Mouse (Mus musculus): ENCODE measurements at regions not wholly inside any gene's neighbourhood (a gene's known extent, or its start where the extent isn't known, plus 50 kb on each side); places are given as distances from the start of the nearest gene placed in this dataset.

- DNase-seq (ENCODE audit: low spot score in 2 of 2) = no peak
These were observed 602.7 kb upstream of the Akr1e1 start for GRCm38 (mm10) chr13:5211659-5212058.

- DNase-seq (ENCODE audit: low spot score in 2 of 2) = no peak
These were observed 620.5 kb upstream of the Akr1e1 start for GRCm38 (mm10) chr13:5229476-5229875.

- DNase-seq (ENCODE audit: low spot score in 2 of 2) = no peak
These were observed 625.3 kb upstream of the Akr1e1 start for GRCm38 (mm10) chr13:5234232-5234631.

GRCm38 (mm10) chr13:5235391-5235790 is 625.9 kb upstream of the Klf6 start:
- DNase-seq (ENCODE audit: low spot score in 2 of 2) = no peak

- DNase-seq (ENCODE audit: low spot score in 2 of 2) = no peak
These were observed 620.7 kb upstream of the Klf6 start for GRCm38 (mm10) chr13:5240541-5240940.

DNA sequence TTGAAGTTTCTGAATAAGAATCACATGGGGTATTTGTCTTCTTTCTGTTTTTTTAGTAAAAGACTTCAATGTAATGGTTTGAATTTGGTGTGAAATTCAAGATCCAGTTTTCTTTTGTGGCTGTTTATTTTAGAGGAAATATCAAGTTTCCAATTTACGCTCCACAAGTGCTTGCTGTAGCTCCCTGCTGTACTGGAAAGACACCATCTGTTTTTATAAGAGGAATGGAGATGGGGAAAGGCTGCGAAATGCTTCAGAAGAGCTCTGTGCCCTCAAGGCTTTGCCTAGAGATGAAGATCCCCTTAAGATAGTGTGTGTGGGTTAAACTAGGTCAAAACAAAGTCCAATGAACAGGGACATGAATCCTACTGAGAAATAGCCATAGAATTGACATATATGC is 618.5 kb upstream of the Klf6 start:
- DNase-seq (ENCODE audit: low spot score in 2 of 2) = no peak

DNA sequence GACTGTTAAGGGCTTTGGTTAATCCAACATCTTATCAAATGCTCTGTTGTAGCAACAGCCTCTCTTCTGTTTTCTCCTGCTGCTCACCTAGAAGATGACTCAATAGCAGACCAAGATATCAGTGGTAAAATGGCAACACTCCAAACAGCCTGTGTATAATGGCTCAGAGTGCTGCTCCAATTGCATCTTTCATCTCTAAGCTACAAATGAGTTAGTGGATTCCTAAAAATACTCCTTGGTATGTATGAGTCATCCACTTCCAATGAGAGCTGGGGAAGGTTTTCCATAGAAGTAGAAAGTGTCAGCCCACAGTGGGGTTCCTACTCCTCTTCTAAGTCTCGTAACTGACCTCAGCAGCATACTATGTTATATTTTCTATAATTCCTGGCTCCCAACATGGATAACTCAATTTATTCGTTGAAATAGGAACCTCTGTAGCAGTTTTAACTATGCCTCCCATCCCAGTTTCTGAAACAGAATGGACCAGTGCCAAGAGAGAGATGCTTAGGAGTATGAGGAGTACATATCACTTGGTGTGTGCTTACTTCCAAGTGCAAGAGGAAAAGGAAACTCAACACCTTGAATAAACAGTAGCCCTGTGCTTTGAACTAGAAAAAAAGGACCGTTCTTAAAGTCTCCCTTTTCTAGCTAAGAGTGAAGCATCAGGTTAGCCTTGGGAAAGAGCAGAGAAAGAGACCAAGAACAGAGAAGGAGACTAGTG is 612.5 kb upstream of the Klf6 start:
- no peak for DNase-seq (ENCODE audit: low spot score in 2 of 2)

GRCm38 (mm10) chr13:5257891-5258660 is 603.2 kb upstream of the Klf6 start:
- DNase-seq (ENCODE audit: low spot score in 2 of 2) = no peak

DNA sequence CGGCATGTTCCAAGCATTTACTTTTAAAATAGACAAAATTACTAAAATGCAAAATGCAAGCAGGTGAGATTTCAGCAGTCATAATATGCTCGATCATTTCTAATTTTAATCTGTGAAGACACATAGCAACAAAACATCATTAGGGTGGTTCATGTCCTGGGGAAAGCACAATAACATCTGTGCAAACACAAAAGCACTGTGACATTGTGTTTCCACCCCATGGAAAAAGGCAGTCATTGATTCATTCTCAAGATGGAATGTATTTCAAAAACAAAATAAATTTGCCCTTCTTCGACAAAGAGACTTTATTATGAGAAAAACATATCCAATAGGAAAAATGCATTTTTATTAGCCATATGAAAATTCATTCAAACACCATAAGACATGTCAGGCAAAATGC is 601.5 kb upstream of the Klf6 start:
- DNase-seq (ENCODE audit: low spot score in 2 of 2) = no peak

DNA sequence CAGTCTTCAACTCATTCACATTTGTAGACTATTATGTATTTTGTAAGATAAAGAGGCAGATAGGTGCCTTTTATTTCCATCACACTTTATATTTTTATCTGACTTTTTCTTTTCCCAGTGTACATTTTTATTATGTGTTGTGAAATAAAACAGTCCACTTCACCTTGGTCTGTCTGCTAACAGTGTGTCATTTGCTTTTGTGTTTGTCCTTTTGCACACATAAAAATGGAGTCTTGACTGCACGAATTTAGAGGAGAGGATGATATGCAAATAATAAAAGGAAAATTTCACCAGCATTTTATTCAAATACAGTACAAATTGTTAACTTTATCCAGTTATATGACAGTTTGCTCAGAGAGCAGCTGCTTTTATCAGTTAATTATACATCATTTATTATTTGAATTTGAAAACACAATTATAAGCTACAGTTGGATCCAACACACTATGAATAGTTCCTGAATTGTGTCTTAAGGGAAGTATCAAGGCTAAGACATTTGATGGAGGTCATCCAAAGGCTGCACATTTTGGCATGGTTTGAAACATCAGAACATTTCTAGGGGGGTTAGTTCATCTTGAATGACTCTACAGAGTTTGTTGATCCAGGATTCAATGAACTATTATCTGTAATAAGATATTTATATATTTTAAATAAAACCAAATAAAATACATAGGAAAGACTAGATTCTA is 588.6 kb upstream of the Klf6 start:
- DNase-seq (ENCODE audit: low spot score in 2 of 2) = no peak

- DNase-seq (ENCODE audit: low spot score in 2 of 2) = no peak
These were observed 584.7 kb upstream of the Klf6 start for GRCm38 (mm10) chr13:5276564-5276963.

GRCm38 (mm10) chr13:5289753-5290449 is 571.4 kb upstream of the Klf6 start:
- no peak for DNase-seq (ENCODE audit: low spot score in 2 of 2)

DNA sequence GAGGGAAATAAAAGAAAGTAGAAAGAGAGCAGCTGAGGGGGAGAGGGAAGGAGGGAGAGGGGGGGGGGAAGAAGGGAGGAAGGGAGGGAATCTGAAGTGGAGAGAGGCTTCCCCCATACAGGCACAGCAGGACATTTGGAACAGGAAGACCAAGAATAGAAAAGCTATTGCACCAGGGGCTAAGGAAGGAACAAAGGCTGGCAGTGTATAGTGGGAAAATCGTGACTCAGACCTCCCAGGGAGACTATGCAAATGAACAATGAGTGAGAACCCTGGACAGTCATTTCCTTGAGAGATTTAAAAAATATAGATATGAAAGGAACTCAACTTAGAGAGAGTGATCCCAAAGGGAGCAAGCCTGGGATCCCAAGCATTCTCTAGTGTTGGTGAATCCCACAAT is 559.1 kb upstream of the Klf6 start:
- no peak for DNase-seq (ENCODE audit: low spot score in 2 of 2)

- DNase-seq (ENCODE audit: low spot score in 2 of 2) = no peak
These were observed 554.6 kb upstream of the Klf6 start for GRCm38 (mm10) chr13:5306688-5307087.

GRCm38 (mm10) chr13:5313297-5313696 is 548.0 kb upstream of the Klf6 start:
- DNase-seq (ENCODE audit: low spot score in 2 of 2) = no peak

- DNase-seq (ENCODE audit: low spot score in 2 of 2) = no peak
These were observed 546.3 kb upstream of the Klf6 start for GRCm38 (mm10) chr13:5315011-5315410.

DNA sequence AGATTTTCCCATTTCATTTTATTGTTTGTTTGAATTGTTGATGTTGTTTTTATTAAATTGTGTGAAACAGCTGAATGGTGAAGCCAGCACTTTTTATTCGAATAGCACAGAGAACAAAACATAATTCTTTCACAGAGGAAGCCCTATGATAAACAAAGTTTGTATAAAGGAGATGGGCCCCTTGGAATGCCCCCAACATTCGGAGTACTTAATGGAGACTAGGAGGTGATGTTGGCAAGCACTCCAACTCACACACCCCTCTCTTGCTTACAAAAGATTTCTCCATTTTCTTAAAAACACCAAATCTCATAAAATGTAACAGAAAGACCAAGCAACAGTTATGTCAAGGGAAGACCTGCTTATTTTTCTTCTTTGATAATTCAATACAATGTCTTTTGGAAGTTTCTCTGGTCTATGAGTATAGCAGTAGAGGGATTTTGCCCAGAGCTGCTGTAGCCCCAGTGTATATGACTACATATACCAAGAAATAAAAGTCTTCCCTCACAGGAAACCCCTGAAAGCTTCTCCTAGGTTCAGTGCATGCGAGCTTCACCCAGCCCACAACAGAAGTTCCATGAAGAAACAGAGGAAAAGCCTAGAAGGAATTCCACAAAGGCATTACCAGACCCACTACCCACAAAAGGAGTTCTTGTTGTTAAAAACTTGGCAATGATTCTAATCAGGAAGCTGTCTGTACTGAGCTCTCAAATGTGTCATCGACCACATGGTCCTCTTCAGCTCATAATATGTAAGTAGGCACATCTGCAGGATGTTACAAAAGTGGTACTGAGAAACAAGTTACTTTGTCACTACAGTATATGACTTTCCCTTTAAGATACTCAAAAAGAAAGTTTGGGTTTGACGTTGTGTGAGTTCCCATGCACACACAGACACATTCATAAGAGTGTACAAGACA is 543.1 kb upstream of the Klf6 start:
- DNase-seq (ENCODE audit: low spot score in 2 of 2) = no peak

GRCm38 (mm10) chr13:5345712-5346111 is 515.6 kb upstream of the Klf6 start:
- DNase-seq (ENCODE audit: low spot score in 2 of 2) = no peak

- no peak for DNase-seq (ENCODE audit: low spot score in 2 of 2)
These were observed 513.5 kb upstream of the Klf6 start for GRCm38 (mm10) chr13:5347503-5348469.

All from natural killer cell, adult 2 months (primary cell).